Mouse (Mus musculus) bone marrow macrophage, adult 2 months (primary cell): ENCODE measurements around the gene Gm9844.

Experiments
- CTCF ChIP-seq: IDR thresholded peaks from 2 replicates; pipeline ENCODE4 v1.5.1; 2012; ENCODE audit warnings: low read depth, mild to moderate bottlenecking, low read length, moderate library complexity
- POLR2A ChIP-seq: IDR thresholded peaks from 2 replicates; pipeline ENCODE4 v1.6.1; 2012; ENCODE audit warnings: mild to moderate bottlenecking, low read depth, low read length, borderline replicate concordance

GRCm38 (mm10) chr7:24887096-24887495 is 25.1 kb downstream of the Gm9844 start:
- TF ChIP-seq POLR2A (no peak), CTCF (no peak)
